Mouse (Mus musculus) ES-Bruce4 (cell line): Measurements from ENCODE around the gene Mtx1. TPM values are rescaled to one million over a fixed set of nuclear protein-coding genes. Genes with fewer than 3 reads are reported as not detected.

Experiments used
- H3K27ac ChIP-seq: 2 replicates; pipeline ENCODE4 v1.5.1; 2012; ENCODE audit warnings: low read length, inconsistent platforms; ENCODE audit not compliant: insufficient read depth
- H3K27me3 ChIP-seq: 2 replicates; pipeline ENCODE4 v1.6.1; 2012; ENCODE audit warnings: mild to moderate bottlenecking, low read length, inconsistent platforms; ENCODE audit not compliant: control insufficient read depth, poor library complexity, insufficient read depth, severe bottlenecking
- H3K36me3 ChIP-seq: 2 replicates; pipeline ENCODE4 v1.6.1; 2012; ENCODE audit warnings: inconsistent platforms, mild to moderate bottlenecking, low read length, moderate library complexity; ENCODE audit not compliant: control insufficient read depth, poor library complexity, insufficient read depth, severe bottlenecking
- H3K4me1 ChIP-seq: one replicate; pipeline ENCODE4 v1.8.1; 2011; ENCODE audit warnings: low read length; ENCODE audit not compliant: control insufficient read depth, insufficient read depth
- H3K4me3 ChIP-seq: 2 replicates; pipeline ENCODE4 v1.5.1; 2011; ENCODE audit warnings: low read depth, mild to moderate bottlenecking, low read length
- H3K9ac ChIP-seq: 2 replicates; pipeline ENCODE4 v1.6.1; 2012; ENCODE audit warnings: low read depth, mild to moderate bottlenecking, inconsistent platforms; ENCODE audit not compliant: poor library complexity, severe bottlenecking
- H3K9me3 ChIP-seq: replicated peaks from 2 replicates; pipeline ENCODE4 v1.6.1; 2012; ENCODE audit warnings: mild to moderate bottlenecking, low read length, inconsistent platforms; ENCODE audit not compliant: control insufficient read depth, poor library complexity, insufficient read depth, severe bottlenecking
- CTCF ChIP-seq: IDR thresholded peaks from one replicate; pipeline ENCODE4 v1.8.1; 2011; ENCODE audit warnings: low read depth, low read length
- EP300 ChIP-seq: IDR thresholded peaks from 2 replicates; pipeline ENCODE4 v1.6.1; 2011; ENCODE audit warnings: low read depth, low read length; ENCODE audit not compliant: insufficient read depth
- POLR2A ChIP-seq: IDR thresholded peaks from one replicate; pipeline ENCODE4 v1.8.1; 2011; ENCODE audit warnings: low read length; ENCODE audit not compliant: insufficient read depth
- polyA plus RNA-seq: library from polyadenylated mRNA; stranded (reverse); fragments of >200 nt; gene quantifications from 2 replicates; pipeline ENCODE4 v1.2.4, GENCODE M21; 2011; ENCODE audit warnings: low read depth; ENCODE audit not compliant: missing spikeins, insufficient read depth, insufficient read length

Gene Mtx1
- polyA plus RNA-seq, 1 experiment: 136 TPM

GRCm38 (mm10) chr3:89199839-89200238 lies 27.0 kb downstream of the Mtx1 start:
- Histone ChIP-seq H3K9ac (no peak overlapping the region), H3K9me3 (no peaks in the 10 kb centered on the region), H3K27me3 (no peaks in the 10 kb centered on the region; the same call in 1 of the 2 replicates), H3K27ac (no peak overlapping the region), H3K36me3 (peaks cover 2% of the 10 kb centered on the region; the same call in 1 of the 2 replicates), H3K4me1 (no peaks in the 10 kb centered on the region), H3K4me3 (no peak overlapping the region)
- TF ChIP-seq EP300 (no peak), CTCF (no peak)

GRCm38 (mm10) chr3:89195979-89196877 lies 30.7 kb downstream of the Mtx1 start:
- H3K4me3 ChIP-seq: peak overlapping the region; percentile 60
- no peaks in the 10 kb centered on the region for H3K4me1 ChIP-seq
- no peaks in the 10 kb centered on the region for H3K36me3 ChIP-seq
- TF ChIP-seq EP300 (no peak), POLR2A (peak; percentile 34), CTCF (peak; percentile 41)
- no peaks in the 10 kb centered on the region; the same call in 1 of the 2 replicates for H3K27me3 ChIP-seq
- H3K27ac ChIP-seq: peak overlapping the region; percentile 40; the same call in 1 of the 2 replicates
- H3K9ac ChIP-seq: peak overlapping the region; percentile 47; the same call in 1 of the 2 replicates
- H3K9me3 ChIP-seq: no peaks in the 10 kb centered on the region

GRCm38 (mm10) chr3:89193853-89194252 lies 33.0 kb downstream of the Mtx1 start:
- Histone ChIP-seq H3K4me1 (no peaks in the 10 kb centered on the region), H3K9me3 (no peaks in the 10 kb centered on the region), H3K27ac (no peak overlapping the region), H3K9ac (no peak overlapping the region), H3K4me3 (no peak overlapping the region), H3K27me3 (no peaks in the 10 kb centered on the region; the same call in 1 of the 2 replicates), H3K36me3 (no peaks in the 10 kb centered on the region)
- TF ChIP-seq POLR2A (no peak), EP300 (no peak), CTCF (no peak)

- H3K36me3 ChIP-seq: no peaks in the 10 kb centered on the region
- H3K27ac ChIP-seq: no peak overlapping the region
- no peaks in the 10 kb centered on the region for H3K9me3 ChIP-seq
- TF ChIP-seq CTCF (no peak), POLR2A (no peak), EP300 (no peak)
- H3K4me3 ChIP-seq: no peak overlapping the region
- H3K9ac ChIP-seq: no peak overlapping the region
- no peaks in the 10 kb centered on the region for H3K4me1 ChIP-seq
- no peaks in the 10 kb centered on the region; the same call in 1 of the 2 replicates for H3K27me3 ChIP-seq
These were observed 33.5 kb downstream of the Mtx1 start for GRCm38 (mm10) chr3:89193351-89193750.

DNA sequence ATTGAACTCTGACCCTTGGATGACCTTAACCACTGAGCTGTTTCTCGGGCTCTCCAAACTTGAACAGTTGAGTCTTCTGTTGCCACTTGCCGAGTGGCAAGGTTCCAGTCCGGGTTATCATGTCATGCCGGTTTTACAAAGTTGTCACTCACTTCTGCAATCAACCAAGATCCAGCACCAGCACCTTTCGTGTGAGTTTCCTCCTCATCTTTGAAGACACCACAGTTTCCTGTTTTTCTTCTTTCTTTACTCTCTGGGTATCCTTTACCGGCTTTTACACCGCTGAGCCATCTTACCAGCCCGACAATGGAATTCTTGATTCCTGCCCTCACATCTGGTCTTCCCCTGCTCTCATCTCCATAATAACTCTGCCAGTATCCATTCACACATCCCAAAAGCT lies 36.5 kb downstream of the Mtx1 start:
- H3K9me3 ChIP-seq: no peaks in the 10 kb centered on the region
- no peak overlapping the region for H3K27ac ChIP-seq
- TF ChIP-seq CTCF: no peak
- no peak for TF ChIP-seq EP300
- no peak for TF ChIP-seq POLR2A
- H3K4me3 ChIP-seq: no peak overlapping the region
- H3K27me3 ChIP-seq: no peaks in the 10 kb centered on the region
- H3K4me1 ChIP-seq: no peaks in the 10 kb centered on the region
- H3K36me3 ChIP-seq: no peaks in the 10 kb centered on the region
- H3K9ac ChIP-seq: no peak overlapping the region

DNA sequence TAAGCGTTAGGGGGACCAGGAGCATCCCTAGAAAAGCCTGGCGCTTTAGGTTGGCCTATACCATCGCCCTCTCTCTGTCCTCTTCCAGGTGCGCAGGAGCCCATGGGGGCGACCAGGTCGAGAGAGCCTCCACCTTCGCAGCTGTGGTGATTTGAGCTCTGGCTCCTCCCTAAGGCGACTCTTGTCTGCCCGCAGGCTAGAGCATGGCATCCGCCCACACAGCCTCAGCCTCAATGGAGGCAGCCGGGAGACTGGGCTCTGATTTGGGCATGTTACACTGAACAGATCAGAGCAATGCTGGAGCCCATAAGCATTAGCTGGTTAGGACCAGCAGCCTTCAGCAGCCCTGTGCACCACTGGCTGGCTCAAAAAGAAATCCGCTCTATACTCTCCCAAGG lies 38.4 kb downstream of the Mtx1 start:
- Histone ChIP-seq H3K4me1 (peaks cover 2% of the 10 kb centered on the region), H3K9me3 (no peaks in the 10 kb centered on the region), H3K27ac (no peak overlapping the region), H3K27me3 (no peaks in the 10 kb centered on the region), H3K9ac (peak overlapping the region; percentile 7), H3K36me3 (no peaks in the 10 kb centered on the region), H3K4me3 (peak overlapping the region; percentile 34; the same call in 1 of the 2 replicates)
- TF ChIP-seq CTCF: no peak
- no peak for TF ChIP-seq POLR2A
- TF ChIP-seq EP300: no peak
